Mouse (Mus musculus) embryonic stem cell, embryonic (primary cell): Measurements from ENCODE around the gene Gpnmb.

Experiments used
- CTCF ChIA-PET, 4 experiments: fragments of 300-600 bp in 2 of 4; fragments of 350-600 bp in 2 of 4; sonication (Branson Sonifier 250); formaldehyde crosslinking; loops; one replicate each; lab custom pipeline; 2022; ENCODE audit warnings: inconsistent platforms in 2 of 4; lab: Charles Lee
- POLR2A ChIA-PET, 4 experiments: fragments of 300-600 bp in 2 of 4; fragments of 350-600 bp in 2 of 4; sonication (Branson Sonifier 250); formaldehyde crosslinking; loops; one replicate each; lab custom pipeline; 2022; ENCODE audit warnings: antibody characterized with exemption in 4 of 4, inconsistent platforms in 1 of 4; lab: Charles Lee

Gene Gpnmb

GRCm38 (mm10) chr6:49036275-49037267 is at the start of gene Gpnmb:
Gene Gpnmb, plus strand, starts transcription at chr6:49036546.
- ChIA-PET POLR2A (interaction anchor here in 3 of 4 experiments (0.5 to 8.4 kb wide), 19 partner anchors 8 to 1434 kb away, joined by 3 to 122 read pairs (median 4); partner anchors contain the start of genes Malsu1 (in 1 of the 3) and Tra2a (in 1 of the 3)), CTCF (interaction anchor here in 3 of 4 experiments (0.5 to 1.6 kb wide), 8 partner anchors 13 to 340 kb away, joined by 3 to 10 read pairs (median 4); no protein-coding TSS in a partner anchor)

DNA sequence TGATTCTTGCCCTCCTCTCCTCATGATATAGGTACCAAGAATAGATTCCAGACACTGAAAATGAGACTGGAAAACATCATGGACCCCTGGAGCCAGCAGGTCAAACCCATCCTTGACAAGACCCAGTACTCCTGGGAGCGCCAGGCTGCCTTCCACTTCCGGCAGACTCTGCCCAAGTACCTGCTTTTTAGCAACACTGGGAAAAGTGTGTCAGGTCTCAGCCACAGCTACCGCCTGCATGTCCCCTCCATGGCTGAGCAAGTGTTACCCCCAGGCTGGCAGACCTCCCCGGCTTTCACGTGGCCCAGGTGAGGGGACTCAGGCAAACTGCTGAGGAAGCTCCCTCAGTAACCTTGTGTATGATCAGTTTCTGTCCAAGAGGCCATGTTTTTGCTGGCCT is 46.4 kb upstream of the Gpnmb start:
- POLR2A ChIA-PET, result no interaction called here

GRCm38 (mm10) chr6:48991991-48992390 is 44.4 kb upstream of the Gpnmb start:
- POLR2A ChIA-PET, result interaction anchor here in 1 of 4 experiments (0.6 to 0.7 kb wide), 2 partner anchors 29 to 45 kb away, joined by 3 read pairs; no protein-coding TSS in a partner anchor
- CTCF ChIA-PET, result interaction anchor here in 2 of 4 experiments (0.7 kb wide), 2 partner anchors 174 to 423 kb away, joined by 3 to 11 read pairs; no protein-coding TSS in a partner anchor

More for the DNA sequence above, 46.4 kb upstream of the Gpnmb start:
- CTCF ChIA-PET, result interaction anchor here in 1 of 4 experiments (0.9 kb wide), 1 partner anchor 244 kb away, joined by 3 read pairs; no protein-coding TSS in a partner anchor

DNA sequence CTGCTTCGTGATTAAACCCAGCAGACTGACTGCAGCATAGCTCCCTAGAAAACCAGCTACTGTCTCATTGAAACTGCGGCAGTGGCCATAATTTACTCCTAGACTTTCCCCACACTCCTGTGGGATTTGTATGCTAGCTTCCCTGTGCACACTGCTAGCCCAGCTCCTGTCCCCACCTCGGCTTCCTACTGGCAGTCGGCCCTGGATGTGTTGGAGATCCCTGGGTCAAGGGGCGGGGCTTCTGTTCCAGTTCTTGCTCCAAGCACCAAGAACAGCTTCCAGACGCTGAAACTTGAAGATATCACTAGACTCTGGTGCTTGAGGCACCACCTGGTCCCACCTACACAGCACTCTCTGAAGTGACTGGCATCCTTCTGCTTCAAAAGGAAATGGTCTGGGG is 38.2 kb upstream of the Gpnmb start:
- POLR2A ChIA-PET, result no interaction called here
- CTCF ChIA-PET, result interaction anchor here in 2 of 4 experiments (0.8 to 1.5 kb wide), 3 partner anchors 10 to 138 kb away, joined by 3 to 5 read pairs (median 4); no protein-coding TSS in a partner anchor

DNA sequence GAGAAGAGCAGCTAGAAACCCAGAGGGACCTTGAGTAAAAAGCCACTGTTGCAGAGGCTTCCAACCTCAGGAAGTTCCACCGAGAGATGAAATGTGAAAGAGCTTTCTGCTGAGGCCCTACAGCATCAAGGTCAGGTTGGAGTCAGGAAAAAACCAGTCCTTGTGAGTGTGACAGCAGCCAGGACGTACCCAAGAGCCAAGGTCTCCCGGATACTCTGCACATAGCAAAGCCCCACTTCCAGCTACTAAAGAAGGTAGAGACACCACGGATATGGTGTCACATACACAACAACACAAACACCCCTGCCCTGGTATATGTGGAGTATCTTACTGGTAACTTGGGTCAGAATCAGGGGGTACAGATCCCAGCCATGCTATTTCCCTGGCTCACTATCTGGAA is 37.5 kb upstream of the Gpnmb start:
- CTCF ChIA-PET, result interaction anchor here in 3 of 4 experiments (0.6 to 1.4 kb wide), 2 partner anchors 9 to 872 kb away, joined by 3 to 5 read pairs (median 4); no protein-coding TSS in a partner anchor

GRCm38 (mm10) chr6:49003381-49003780 is 33.0 kb upstream of the Gpnmb start:
- CTCF ChIA-PET, result no interaction called here

More for the DNA sequence above, 37.5 kb upstream of the Gpnmb start:
- POLR2A ChIA-PET, result interaction anchor here in 1 of 4 experiments (0.5 kb wide), 1 partner anchor 50 kb away, joined by 3 read pairs; no protein-coding TSS in a partner anchor

GRCm38 (mm10) chr6:49007981-49008380 is 28.4 kb upstream of the Gpnmb start:
- ChIA-PET POLR2A (interaction anchor here in 3 of 4 experiments (0.6 to 2.9 kb wide), 17 partner anchors 11 to 1658 kb away, joined by 3 to 24 read pairs (median 3); partner anchors contain the start of gene Malsu1 (in 1 of the 3)), CTCF (interaction anchor here (0.6 to 1.9 kb wide), 27 partner anchors 9 to 1446 kb away, joined by 3 to 10 read pairs (median 4); partner anchors contain the start of gene Gpnmb (in 1 of the 4))

More at GRCm38 (mm10) chr6:49003381-49003780, 33.0 kb upstream of the Gpnmb start:
- POLR2A ChIA-PET, result no interaction called here

GRCm38 (mm10) chr6:49008420-49009160 is 27.8 kb upstream of the Gpnmb start:
- ChIA-PET POLR2A (interaction anchor here in 3 of 4 experiments (0.7 to 2.9 kb wide), 29 partner anchors 9 to 344 kb away, joined by 3 to 24 read pairs (median 4); partner anchors contain the start of gene Malsu1 (in 1 of the 3)), CTCF (interaction anchor here (0.7 to 1.9 kb wide), 24 partner anchors 9 to 216 kb away, joined by 3 to 10 read pairs (median 4); partner anchors contain the start of gene Gpnmb (in 1 of the 4))

GRCm38 (mm10) chr6:49009161-49009555 is 27.2 kb upstream of the Gpnmb start:
- ChIA-PET POLR2A (interaction anchor here in 2 of 4 experiments (0.7 to 2.9 kb wide), 21 partner anchors 8 to 209 kb away, joined by 3 to 24 read pairs (median 4); no protein-coding TSS in a partner anchor), CTCF (interaction anchor here in 2 of 4 experiments (0.8 to 1.9 kb wide), 7 partner anchors 12 to 191 kb away, joined by 3 to 10 read pairs (median 4); no protein-coding TSS in a partner anchor)

GRCm38 (mm10) chr6:49009665-49010064 is 26.7 kb upstream of the Gpnmb start:
- ChIA-PET POLR2A (interaction anchor here in 2 of 4 experiments (0.5 to 2.9 kb wide), 19 partner anchors 8 to 324 kb away, joined by 3 to 24 read pairs (median 4); no protein-coding TSS in a partner anchor), CTCF (interaction anchor here in 3 of 4 experiments (0.6 to 1.6 kb wide), 8 partner anchors 12 to 173 kb away, joined by 3 to 4 read pairs (median 3); no protein-coding TSS in a partner anchor)

DNA sequence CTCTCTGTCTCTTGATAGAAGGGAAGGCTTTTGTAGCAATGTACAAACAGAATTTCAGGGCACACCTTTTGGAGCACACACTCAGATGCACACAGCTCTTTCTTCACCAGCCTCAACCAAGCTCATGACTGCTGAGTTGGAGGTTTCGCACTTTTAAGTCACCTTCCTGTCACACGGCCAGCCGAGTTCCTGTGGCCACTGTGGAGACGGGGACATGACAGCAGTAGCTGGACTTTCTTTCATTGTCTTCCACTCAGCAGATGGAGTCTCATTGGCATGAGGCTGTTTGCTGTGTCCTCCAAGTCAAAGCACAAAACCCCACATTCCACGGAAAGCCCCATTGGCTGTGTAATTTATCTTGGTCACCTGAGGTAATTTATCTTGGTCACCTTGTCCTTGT is 25.2 kb upstream of the Gpnmb start:
- ChIA-PET CTCF (interaction anchor here in 1 of 4 experiments (0.5 to 0.7 kb wide), 2 partner anchors 144 to 172 kb away, joined by 3 to 6 read pairs; no protein-coding TSS in a partner anchor), POLR2A (interaction anchor here in 2 of 4 experiments (0.5 to 1.8 kb wide), 2 partner anchors 10 to 12 kb away, joined by 3 to 4 read pairs; no protein-coding TSS in a partner anchor)

GRCm38 (mm10) chr6:49013023-49013422 is 23.3 kb upstream of the Gpnmb start:
- CTCF ChIA-PET, result no interaction called here
- POLR2A ChIA-PET, result interaction anchor here in 1 of 4 experiments (0.5 to 1.2 kb wide), 3 partner anchors 13 to 81 kb away, joined by 3 to 5 read pairs (median 5); no protein-coding TSS in a partner anchor

- CTCF ChIA-PET, result no interaction called here
- POLR2A ChIA-PET, result interaction anchor here in 3 of 4 experiments (0.5 to 0.6 kb wide), 3 partner anchors 9 to 199 kb away, joined by 3 to 4 read pairs (median 3); no protein-coding TSS in a partner anchor
Measured at GRCm38 (mm10) chr6:49013458-49013857, 22.9 kb upstream of the Gpnmb start.

DNA sequence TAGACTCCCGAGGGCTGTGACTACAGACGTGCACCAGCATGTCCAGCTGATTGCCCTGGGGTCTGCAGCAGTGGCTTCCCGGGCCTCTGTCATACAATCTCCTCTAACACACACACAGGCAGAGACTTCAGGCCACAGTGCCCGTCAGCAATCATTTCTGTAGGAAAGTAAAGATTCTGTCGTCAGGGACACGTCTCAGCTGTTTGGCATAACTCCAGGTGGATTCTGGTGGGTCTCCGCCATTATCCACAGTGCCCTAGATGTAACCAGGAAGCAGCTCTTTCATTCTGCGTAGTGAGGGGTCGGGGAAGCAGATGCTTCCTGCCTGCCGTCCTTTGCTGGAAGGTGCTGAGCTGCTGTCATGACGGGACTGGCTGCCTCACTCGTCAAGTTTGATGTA is 19.2 kb upstream of the Gpnmb start:
- ChIA-PET CTCF (interaction anchor here in 1 of 4 experiments (0.9 kb wide), 1 partner anchor 9 kb away, joined by 4 read pairs; no protein-coding TSS in a partner anchor), POLR2A (interaction anchor here in 2 of 4 experiments (0.6 to 1.0 kb wide), 4 partner anchors 8 to 245 kb away, joined by 3 to 4 read pairs (median 4); no protein-coding TSS in a partner anchor)

- POLR2A ChIA-PET, result interaction anchor here in 2 of 4 experiments (0.7 to 8.6 kb wide), 14 partner anchors 9 to 245 kb away, joined by 3 to 122 read pairs (median 6); partner anchors contain the start of genes Gpnmb (in 1 of the 2), Malsu1 (in 1 of the 2) and Tra2a (in 1 of the 2)
- CTCF ChIA-PET, result interaction anchor here in 2 of 4 experiments (0.5 to 1.2 kb wide), 5 partner anchors 11 to 159 kb away, joined by 3 to 5 read pairs (median 4); no protein-coding TSS in a partner anchor
Measured at GRCm38 (mm10) chr6:49019341-49019740, 17.0 kb upstream of the Gpnmb start.
